Mouse (Mus musculus) small intestine, adult 2 months (tissue): ENCODE data around the gene Ndufv2.

Experiments
- CTCF ChIP-seq: fragments of 200-500 bp; IDR thresholded peaks from 2 replicates; pipeline ENCODE4 v1.5.1; 2012; ENCODE audit warnings: low read depth, mild to moderate bottlenecking, control low read depth, inconsistent platforms, low read length, moderate library complexity, mixed read lengths; ENCODE audit not compliant: insufficient replicate concordance, insufficient read length; ENCODE audit errors: extremely low read depth
- POLR2A ChIP-seq: fragments of 200-500 bp; IDR thresholded peaks from 2 replicates; pipeline ENCODE4 v1.6.1; 2012; ENCODE audit warnings: low read depth, mild to moderate bottlenecking, control low read depth, inconsistent platforms, low read length, moderate library complexity

DNA sequence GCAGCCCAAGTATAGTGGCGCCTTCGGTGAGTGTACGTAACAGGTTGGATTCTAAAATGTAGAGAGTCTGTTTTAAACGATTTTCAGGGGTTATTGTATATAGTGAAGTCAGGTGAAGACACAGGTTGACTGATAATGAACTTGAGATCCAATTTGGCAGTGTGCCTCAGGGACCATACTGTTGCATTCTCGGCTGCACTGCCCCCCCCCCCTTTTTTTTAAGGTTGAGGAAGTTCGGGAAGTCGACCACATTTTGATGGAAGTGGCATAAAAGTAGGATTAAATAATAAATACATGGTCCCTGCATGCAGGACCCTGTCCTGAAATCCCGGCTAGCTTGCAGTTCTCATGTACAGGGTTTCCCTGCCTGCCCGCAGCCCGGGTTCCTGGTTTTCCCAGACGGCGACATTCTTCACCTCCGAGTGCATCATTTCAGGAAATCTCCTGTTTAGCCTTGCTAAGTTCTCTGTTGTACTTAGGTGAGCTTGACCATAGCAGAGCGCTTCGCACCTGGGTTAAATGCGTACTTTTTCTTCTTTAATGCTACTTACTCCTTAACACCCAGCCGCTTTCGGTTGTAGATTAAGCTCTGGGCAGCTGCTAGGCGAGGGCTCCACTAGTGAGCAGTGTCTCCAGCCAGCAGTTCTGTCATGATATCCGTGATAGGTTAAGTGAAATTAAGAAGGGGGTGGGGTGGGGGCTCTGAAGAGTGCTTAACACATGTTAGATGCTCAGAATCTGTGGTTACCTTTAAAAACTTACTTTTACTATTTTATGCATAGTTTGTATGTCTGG is 22.7 kb upstream of the Ndufv2 start:
- TF ChIP-seq POLR2A (no peak), CTCF (no peak)
